Mouse (Mus musculus) right cerebral cortex, postnatal 10 days (tissue): Measurements from ENCODE around the gene Uevld.
A peak's percentile ranks its signal among the peaks of the same experiment; 100 is the strongest.
"Not testable (repeated sequence)": the region's sequence is repeated elsewhere in the genome, so short reads cannot be mapped to it uniquely, and the experiment has no call there.

Experiments
- DNase-seq, 2 experiments: peaks; one replicate each; pipeline ENCODE4 v3.0.0; 2021; ENCODE audit warnings: low spot score in 2 of 2

The Uevld gene

DNA sequence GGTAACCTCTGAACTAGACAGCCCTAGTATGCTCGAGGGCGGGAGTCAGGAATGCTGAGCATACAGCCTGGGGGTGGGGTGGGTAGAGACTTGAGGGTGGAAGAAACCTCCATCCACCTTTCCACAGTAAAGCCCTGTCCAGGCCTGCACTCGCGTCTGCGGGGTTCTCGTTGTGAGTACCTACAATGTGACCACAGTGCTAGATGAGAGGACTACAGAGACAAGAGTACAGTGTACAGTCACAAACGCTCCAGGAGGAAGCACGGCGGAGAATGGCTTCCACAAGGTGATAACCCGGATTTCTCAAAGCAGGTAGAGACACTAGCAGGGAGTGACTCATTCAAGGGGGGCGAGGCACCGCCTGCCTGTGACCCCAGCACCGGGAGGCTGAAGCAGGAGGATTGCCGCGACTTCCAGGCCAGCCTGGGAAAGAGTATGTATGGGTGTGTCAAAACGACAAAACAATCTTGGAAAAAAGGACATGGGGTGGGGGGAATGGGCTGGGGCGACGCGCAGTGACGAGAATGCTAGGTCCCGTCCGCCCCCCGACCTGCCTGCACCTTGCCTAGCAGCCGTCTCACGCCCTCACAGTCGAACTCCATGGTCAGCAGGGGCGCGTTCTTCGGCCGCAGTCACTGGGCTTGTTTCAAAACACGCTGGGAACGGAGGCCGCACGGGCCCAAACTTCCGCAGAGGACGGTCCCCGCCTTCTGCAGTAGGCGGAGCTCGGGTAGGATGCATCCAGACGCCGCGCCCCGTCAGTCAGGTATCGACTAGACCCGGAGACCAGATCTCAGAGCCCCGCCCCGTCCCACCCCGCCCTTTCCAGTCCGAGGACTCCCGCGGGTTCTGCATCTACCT lies at the start of gene Uevld:
Uevld (minus strand) TSS at position 697 of the 861 bp plus-strand sequence.
- peak; percentile 94 to 96 for DNase-seq

GRCm38 (mm10) chr7:47007818-47008167 lies 49.5 kb upstream of the Uevld start:
- DNase-seq: no peak

GRCm38 (mm10) chr7:47007109-47007780 lies 48.9 kb upstream of the Uevld start:
- DNase-seq: peak in 1 of 2 experiments; percentile 19

GRCm38 (mm10) chr7:47003411-47004115 lies 45.2 kb upstream of the Uevld start:
- no peak for DNase-seq

GRCm38 (mm10) chr7:47001900-47002275 lies 43.6 kb upstream of the Uevld start:
- no peak for DNase-seq

DNA sequence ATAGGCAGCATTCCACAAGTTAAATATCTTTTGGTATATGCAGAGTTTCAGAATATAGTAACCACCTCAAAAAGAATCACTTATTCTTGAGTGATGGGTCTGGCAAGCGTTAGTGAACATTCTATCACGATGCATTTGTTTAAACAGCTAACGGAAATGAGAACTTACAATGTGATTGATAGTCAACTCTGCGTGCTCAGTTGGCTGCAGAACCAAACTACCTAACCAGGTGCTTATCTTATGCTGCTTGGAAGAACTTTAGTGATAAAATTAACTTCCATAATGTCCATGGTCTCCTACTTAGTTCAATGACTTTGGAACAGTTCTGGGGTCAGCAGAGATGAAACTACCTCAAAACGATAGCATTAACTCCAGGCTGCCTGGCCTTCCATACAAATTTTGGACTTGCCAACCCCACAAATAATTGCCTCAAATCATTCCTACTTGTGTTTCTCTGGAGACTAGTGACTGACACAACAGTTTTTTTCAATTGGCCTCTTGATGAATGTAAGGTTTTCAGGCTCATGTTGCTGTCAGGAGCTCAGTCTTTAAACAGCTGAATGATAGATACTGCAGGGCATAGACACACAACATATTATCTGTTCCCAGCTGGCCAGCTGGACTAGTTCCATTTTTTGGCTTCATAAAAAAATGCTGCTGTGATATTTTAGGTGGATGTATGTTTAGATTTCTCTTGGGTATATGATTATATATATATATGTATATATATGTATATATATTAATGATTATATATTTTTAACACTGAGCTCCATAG lies 43.0 kb upstream of the Uevld start:
- peak in 1 of 2 experiments; percentile 9 for DNase-seq

DNA sequence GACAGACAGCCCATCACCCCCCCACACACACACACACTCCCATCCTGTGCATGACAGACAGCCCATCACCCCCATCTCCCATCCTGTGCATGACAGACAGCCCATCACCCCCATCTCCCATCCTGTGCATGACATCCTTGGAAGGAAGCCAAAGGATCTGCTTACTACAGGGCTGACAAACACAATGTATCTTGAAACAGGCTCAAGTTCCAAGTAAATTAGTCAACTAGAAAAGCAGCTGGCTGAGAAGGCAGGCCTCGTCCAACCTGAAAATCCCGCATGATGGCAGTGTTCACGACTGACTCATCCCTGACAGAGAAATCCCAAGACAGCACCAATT lies 42.3 kb upstream of the Uevld start:
- peak in 1 of 2 experiments; percentile 32 for DNase-seq

- no peak for DNase-seq
These were observed 41.8 kb upstream of the Uevld start for GRCm38 (mm10) chr7:46999983-47000643.

DNA sequence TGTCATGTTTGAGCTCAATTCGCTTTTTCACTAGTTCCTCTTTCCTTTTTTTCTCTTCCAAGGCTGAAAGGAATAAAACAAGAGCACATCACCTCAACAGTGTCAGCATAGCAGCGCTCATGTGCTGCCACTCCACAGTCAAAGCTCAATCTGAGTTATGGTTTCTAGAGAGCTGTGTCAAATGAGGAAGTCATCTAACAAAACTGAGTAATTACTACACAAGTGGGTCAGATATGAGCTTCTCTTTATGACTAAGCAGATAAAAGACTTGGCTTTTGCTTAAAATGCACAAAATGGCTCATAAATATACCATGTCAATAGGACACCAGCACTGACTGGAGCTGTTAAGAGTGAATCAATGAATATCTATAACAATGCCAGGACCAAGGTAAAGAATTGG lies 40.6 kb upstream of the Uevld start:
- DNase-seq: no peak

DNA sequence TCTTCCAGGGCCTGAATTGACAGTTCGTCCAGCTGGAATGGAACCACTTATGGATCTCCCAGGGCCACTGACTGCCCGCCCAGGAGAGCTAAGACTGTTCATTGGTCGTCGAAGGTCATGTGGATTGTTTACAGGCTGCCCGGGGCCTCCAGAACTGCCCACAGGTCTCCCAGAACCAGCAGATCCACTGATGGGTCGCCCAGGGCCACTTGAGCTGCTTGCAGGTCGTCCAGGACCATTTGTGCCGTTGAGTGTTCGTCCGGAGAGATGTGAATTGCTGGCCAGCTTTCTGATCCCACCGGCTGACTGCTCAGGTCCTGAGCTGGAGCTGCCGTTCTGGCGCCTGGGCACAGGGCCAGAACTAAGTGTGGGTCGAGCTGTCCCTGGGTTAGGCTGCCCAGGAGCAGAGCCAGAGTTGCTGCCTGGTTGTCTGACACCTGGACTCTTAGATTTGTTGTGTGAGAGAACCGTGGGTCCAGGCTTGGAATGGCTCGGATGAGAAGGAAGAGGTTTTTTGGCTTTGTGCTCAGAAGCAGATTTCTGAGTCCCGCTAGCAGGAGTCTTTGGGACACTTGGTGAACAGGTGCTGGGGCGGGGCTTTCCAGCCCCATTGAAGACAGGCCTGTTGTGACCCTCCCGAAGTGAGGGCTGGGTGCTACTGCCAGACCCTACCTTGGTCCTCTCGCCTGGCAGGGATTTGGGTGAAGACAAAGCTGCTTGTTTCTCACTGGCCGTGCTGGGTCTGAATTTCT lies 39.5 kb upstream of the Uevld start:
- DNase-seq: no peak

- no peak for DNase-seq
These were observed 38.7 kb upstream of the Uevld start for GRCm38 (mm10) chr7:46997008-46997407.

DNA sequence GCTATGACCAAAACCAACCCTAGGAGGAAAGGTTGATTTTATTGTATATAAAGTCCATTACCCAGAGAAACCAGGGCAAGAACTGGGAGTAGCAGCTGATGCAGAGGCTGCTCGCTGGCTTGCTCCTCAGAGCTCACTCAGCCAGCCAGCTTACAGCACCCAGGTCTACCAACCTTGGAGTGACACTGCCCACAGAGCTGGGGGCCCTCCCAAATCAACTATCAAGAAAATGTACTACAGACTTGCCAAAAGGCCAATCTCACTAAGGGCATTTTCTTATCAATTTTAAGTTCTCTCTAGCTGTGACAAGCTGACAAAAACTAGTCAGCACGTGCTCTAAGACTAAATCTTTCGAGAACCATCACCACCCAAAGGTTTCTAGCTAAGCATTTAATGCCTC lies 37.2 kb upstream of the Uevld start:
- DNase-seq: no peak

GRCm38 (mm10) chr7:46993079-46993478 lies 34.8 kb upstream of the Uevld start:
- no peak for DNase-seq

- not testable (repeated sequence) for DNase-seq
These were observed 31.1 kb upstream of the Uevld start for GRCm38 (mm10) chr7:46989387-46989786.

- no peak for DNase-seq
These were observed 28.7 kb upstream of the Uevld start for GRCm38 (mm10) chr7:46987073-46987472.

- DNase-seq: peak; percentile 43 to 51
These were observed 28.3 kb upstream of the Uevld start for GRCm38 (mm10) chr7:46986646-46987045.

- no peak for DNase-seq
These were observed 27.6 kb upstream of the Uevld start for GRCm38 (mm10) chr7:46985718-46986505.

DNA sequence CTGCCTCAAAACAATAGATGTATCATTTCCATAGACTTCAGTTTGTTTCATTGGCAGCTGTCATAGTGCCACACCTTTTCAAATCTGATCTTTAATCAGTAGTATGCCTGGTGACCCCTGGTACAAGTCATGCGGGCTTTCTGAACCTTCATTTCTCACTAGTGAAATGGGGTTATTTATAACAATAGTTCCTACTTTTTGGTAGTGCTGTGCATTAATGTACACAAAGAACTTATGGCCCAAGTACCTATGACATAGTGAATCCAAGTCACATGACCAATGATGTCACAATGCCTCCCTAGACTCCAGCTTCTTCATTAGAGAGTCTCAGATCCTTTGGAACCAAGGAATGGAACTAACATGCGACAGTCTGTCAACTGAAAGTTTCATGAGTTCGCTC lies 25.0 kb upstream of the Uevld start, which contains the start of gene Gm9999:
Gm9999 (plus strand) TSS at position 301 of the 400 bp plus-strand sequence.
- DNase-seq: no peak

- DNase-seq: no peak
These were observed 17.1 kb upstream of the Uevld start for GRCm38 (mm10) chr7:46975456-46975855.

DNA sequence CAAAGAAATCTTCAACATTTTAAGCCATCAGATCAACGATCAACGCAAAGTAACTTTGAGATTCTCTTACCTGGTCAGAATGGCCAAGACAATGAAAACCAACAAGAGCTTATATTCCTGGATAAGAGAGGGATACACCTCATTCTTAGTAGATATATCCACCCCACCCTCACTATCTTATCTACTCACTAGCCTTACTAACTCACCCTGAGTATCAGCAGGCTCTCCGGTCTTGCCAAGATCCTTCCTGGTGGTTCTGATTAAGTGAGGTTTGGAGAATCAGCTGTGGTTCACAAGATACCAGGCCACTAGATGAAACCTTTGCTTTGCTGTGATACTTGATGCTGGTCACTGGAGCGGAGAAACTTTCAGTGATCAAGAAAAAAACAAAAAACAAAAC lies 16.3 kb upstream of the Uevld start:
- DNase-seq: no peak
